Mouse (Mus musculus): Measurements from ENCODE around the gene Shroom1.

The Shroom1 gene

DNA sequence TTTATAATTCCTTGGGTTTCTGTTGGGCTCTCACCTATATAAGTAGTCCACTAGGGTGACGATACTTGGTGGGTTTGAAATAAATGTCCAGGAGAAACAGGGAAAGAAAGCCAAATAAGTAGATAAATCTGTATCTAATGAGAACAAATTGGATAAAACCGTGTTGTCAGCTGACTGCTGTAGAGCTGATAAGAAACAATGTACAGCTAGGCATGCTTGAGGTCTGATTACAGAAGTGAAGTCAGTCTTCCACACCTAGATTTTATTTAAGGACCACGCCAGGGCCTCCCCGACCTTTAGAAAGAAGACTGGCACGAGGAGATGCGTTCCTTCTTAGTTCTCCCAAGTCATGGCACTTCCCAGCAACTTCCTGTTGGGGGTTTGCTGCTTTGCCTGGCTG lies 23.9 kb upstream of the Shroom1 start:
- ChIA-PET POLR2A (interaction anchor here in 1 of 4 experiments (1.0 to 2.1 kb wide), 4 partner anchors 9 to 132 kb away, joined by 3 to 7 read pairs (median 4); no protein-coding TSS in a partner anchor), CTCF (no interaction called here)

DNA sequence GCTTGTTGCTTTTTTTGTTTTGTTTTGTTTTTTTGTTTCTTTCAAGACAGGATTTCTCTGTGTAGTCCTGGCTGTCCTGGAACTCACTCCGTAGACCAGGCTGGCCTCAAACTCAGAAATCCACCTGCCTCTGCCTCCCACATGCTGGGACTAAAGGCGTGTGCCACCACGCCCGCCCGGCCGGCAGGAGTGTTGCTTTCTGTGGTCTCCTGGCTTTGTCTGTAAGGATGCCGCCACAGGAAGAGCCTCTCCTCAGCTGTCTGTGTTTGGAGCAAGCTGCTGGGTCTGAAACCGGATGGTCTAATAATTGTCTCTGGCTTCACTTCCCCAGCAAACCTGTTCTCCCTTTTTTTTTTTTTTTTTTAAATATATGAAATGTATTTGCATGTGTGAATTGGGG lies 21.5 kb upstream of the Shroom1 start:
- ChIA-PET POLR2A (interaction anchor here (0.6 to 2.5 kb wide), 10 partner anchors 8 to 1512 kb away, joined by 3 to 8 read pairs (median 3); partner anchors contain the start of gene Gm10447 (in 1 of the 4)), CTCF (interaction anchor here (0.6 to 1.0 kb wide), 5 partner anchors 17 to 208 kb away, joined by 3 to 8 read pairs (median 4); no protein-coding TSS in a partner anchor)

- ChIA-PET POLR2A (interaction anchor here (0.6 to 2.5 kb wide), 10 partner anchors 8 to 305 kb away, joined by 3 to 8 read pairs (median 4); partner anchors contain the start of genes Gm10447 (in 1 of the 4) and Rad50 (in 1 of the 4)), CTCF (interaction anchor here in 3 of 4 experiments (0.7 to 1.5 kb wide), 6 partner anchors 17 to 30 kb away, joined by 3 to 4 read pairs (median 3); partner anchors contain the start of genes Gm10447 (in 1 of the 3) and Shroom1 (in 1 of the 3))
These were observed 20.7 kb upstream of the Shroom1 start for GRCm38 (mm10) chr11:53436338-53436737.

GRCm38 (mm10) chr11:53441921-53442320 lies 15.1 kb upstream of the Shroom1 start:
- CTCF ChIA-PET = interaction anchor here (0.6 to 2.6 kb wide), 10 partner anchors 11 to 87 kb away, joined by 3 to 14 read pairs (median 5); partner anchors contain the start of genes Gdf9 (in 3 of the 4), Uqcrq (in 3 of the 4), Gm10447 (in 1 of the 4) and Shroom1 (in 1 of the 4)
- POLR2A ChIA-PET = interaction anchor here in 3 of 4 experiments (0.6 to 5.8 kb wide), 12 partner anchors 9 to 1749 kb away, joined by 3 to 24 read pairs (median 4); partner anchors contain the start of genes Gdf9 (in 2 of the 3), Uqcrq (in 2 of the 3), Gm10447 (in 1 of the 3) and Hspa4 (in 1 of the 3)

DNA sequence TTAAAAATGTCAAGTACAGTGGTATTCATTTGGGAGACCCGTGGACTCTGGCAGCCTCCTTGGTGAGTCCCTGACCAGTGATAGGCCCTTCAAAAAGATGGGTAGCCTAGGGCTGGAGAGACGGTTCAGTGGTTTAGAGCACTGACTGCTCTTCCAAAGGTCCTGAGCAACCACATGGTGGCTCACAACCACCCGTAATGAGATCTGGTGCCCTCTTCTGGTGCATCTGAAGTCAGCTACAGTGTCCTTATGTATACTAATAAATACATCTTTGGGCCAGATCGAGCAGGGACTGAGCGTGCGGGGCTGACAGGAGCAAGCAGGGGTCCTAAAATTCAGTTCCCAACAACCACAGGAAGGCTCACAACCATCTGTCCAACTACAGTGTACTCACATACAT lies 13.1 kb upstream of the Shroom1 start:
- CTCF ChIA-PET = interaction anchor here in 3 of 4 experiments (0.5 to 1.9 kb wide), 8 partner anchors 12 to 907 kb away, joined by 3 to 10 read pairs (median 4); partner anchors contain the start of genes Gm9837 (in 2 of the 3), Gdf9 (in 1 of the 3), Gm10447 (in 1 of the 3) and Shroom1 (in 1 of the 3)

DNA sequence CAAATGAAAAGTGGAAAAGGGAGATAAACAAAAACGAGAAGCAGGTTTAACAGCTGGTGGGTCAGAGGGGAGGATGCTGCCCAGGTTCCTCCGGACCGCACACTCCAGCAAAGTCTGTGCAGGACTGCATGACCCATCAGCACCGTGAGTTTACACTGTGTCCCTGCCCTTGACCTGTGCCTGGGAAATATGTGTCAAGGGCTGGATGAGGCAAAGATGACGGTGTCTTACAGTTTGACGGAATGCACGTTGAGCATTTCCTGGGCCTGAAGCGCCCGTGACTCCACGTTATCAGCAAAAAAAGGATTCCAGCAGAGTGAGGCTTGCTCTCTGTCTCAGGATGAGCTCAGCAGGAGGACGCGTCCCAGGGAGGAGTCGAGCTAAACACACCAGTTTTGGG lies 11.4 kb upstream of the Shroom1 start:
- ChIA-PET POLR2A (interaction anchor here in 3 of 4 experiments (0.6 to 3.2 kb wide), 10 partner anchors 8 to 191 kb away, joined by 3 to 22 read pairs (median 4); partner anchors contain the start of genes Gm10447 (in 2 of the 3), Shroom1 (in 2 of the 3), Gdf9 (in 1 of the 3) and Uqcrq (in 1 of the 3)), CTCF (interaction anchor here in 3 of 4 experiments (0.6 to 4.0 kb wide), 8 partner anchors 11 to 191 kb away, joined by 3 to 42 read pairs (median 4); partner anchors contain the start of genes Gdf9 (in 1 of the 3), Gm10447 (in 1 of the 3), Gm9837 (in 1 of the 3) and Shroom1 (in 1 of the 3))

More for the DNA sequence above, 13.1 kb upstream of the Shroom1 start:
- POLR2A ChIA-PET = interaction anchor here in 1 of 4 experiments (0.7 to 5.8 kb wide), 5 partner anchors 8 to 366 kb away, joined by 3 to 24 read pairs (median 6); partner anchors contain the start of genes Gdf9 and Uqcrq

- POLR2A ChIA-PET = interaction anchor here in 3 of 4 experiments (0.5 to 3.2 kb wide), 16 partner anchors 9 to 261 kb away, joined by 3 to 22 read pairs (median 4); partner anchors contain the start of genes Gm10447 (in 2 of the 3), Shroom1 (in 2 of the 3), Gdf9 (in 1 of the 3) and Rad50 (in 1 of the 3)
These were observed 10.8 kb upstream of the Shroom1 start for GRCm38 (mm10) chr11:53446183-53446582.

DNA sequence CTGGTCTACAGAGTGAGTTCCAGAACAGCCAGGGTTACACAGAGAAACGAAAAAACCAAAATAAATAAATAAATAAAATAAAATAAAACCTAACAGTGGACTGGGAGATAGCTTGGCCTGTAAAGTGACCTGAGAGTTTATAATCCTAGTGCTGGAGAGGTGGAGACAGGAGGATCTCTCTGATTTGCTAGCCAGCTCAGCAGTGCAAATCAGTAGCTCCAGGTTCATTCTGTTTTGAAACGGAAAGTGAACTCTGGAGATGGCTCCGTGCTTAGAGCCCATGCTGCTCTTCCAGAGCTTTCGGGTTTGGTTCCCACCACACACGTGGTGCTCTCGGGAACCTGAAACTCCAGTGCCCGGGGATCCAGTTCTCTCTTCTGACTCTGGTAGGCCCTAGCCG lies 9.0 kb upstream of the Shroom1 start:
- POLR2A ChIA-PET = interaction anchor here in 3 of 4 experiments (0.7 to 1.7 kb wide), 4 partner anchors 9 to 39 kb away, joined by 3 to 5 read pairs (median 4); partner anchors contain the start of genes Gdf9 (in 1 of the 3), Gm10447 (in 1 of the 3), Shroom1 (in 1 of the 3) and Uqcrq (in 1 of the 3)
- CTCF ChIA-PET = interaction anchor here (0.6 to 4.0 kb wide), 5 partner anchors 8 to 1045 kb away, joined by 5 to 42 read pairs (median 6); partner anchors contain the start of genes Gm10447 (in 2 of the 4) and Shroom1 (in 2 of the 4)

More at GRCm38 (mm10) chr11:53446183-53446582, 10.8 kb upstream of the Shroom1 start:
- CTCF ChIA-PET = interaction anchor here in 3 of 4 experiments (0.6 to 4.0 kb wide), 10 partner anchors 10 to 485 kb away, joined by 3 to 42 read pairs (median 6); partner anchors contain the start of genes Shroom1 (in 2 of the 3), Gm10447 (in 1 of the 3) and Gm9837 (in 1 of the 3)

DNA sequence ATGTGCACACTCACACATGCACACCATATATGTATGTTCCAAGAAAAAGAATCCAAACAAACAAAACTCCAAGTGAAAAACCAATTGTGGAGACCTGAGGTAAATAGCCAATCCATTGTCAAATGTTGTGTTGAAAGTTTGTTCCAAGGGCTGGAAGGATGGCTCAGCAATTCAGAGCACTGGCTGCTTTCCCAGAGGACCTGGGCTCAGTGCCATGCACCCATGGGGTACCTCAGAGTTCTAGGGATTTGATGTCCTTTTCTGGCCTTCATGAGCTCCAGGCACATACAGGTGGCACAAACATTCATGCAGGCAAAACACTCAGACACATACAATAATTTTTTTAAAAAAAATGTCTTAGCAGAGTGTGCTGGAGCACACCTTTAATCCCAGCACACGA lies 8.5 kb upstream of the Shroom1 start:
- CTCF ChIA-PET = interaction anchor here in 2 of 4 experiments (0.6 to 1.9 kb wide), 3 partner anchors 8 to 1044 kb away, joined by 5 to 8 read pairs (median 6); partner anchors contain the start of genes Gm10447 (in 1 of the 2) and Shroom1 (in 1 of the 2)
- POLR2A ChIA-PET = interaction anchor here in 3 of 4 experiments (0.7 to 1.7 kb wide), 4 partner anchors 8 to 38 kb away, joined by 3 to 5 read pairs (median 4); partner anchors contain the start of genes Gdf9 (in 1 of the 3), Gm10447 (in 1 of the 3), Shroom1 (in 1 of the 3) and Uqcrq (in 1 of the 3)

- ChIA-PET POLR2A (interaction anchor here in 3 of 4 experiments (1.0 to 1.6 kb wide), 6 partner anchors 9 to 19 kb away, joined by 3 to 7 read pairs (median 3); partner anchors contain the start of genes Gdf9 (in 1 of the 3) and Uqcrq (in 1 of the 3)), CTCF (interaction anchor here (0.6 to 1.9 kb wide), 5 partner anchors 16 to 871 kb away, joined by 3 to 11 read pairs (median 4); no protein-coding TSS in a partner anchor)
These were observed 6.8 kb upstream of the Shroom1 start for GRCm38 (mm10) chr11:53450070-53450705.

DNA sequence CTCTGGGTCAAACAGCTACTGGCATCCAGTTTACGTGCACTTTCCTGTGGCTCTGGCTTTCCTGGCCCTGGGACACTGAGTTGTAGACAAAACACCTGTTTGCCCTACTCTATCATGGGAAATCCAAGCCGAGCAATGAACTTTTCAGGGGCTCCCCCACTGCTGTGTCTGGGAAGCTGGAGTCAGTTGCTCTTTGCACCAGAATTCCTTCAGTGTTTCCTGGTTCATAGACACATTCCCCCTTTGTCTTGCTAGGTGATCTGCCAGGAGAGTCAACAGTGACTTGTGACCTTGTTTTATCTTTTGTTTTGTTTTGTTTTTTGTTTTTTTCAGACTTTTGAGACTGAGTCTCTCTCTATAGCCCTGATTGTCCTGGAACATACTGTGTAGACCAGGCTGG lies 5.6 kb upstream of the Shroom1 start:
- ChIA-PET CTCF (interaction anchor here in 3 of 4 experiments (0.9 to 1.9 kb wide), 3 partner anchors 15 to 19 kb away, joined by 3 to 7 read pairs (median 4); partner anchors contain the start of gene Gm9837 (in 1 of the 3)), POLR2A (interaction anchor here in 3 of 4 experiments (0.6 to 1.6 kb wide), 8 partner anchors 8 to 104 kb away, joined by 3 to 7 read pairs (median 3); partner anchors contain the start of genes Gdf9 (in 1 of the 3) and Uqcrq (in 1 of the 3))

GRCm38 (mm10) chr11:53452396-53452795 lies 4.6 kb upstream of the Shroom1 start:
- ChIA-PET CTCF (interaction anchor here in 1 of 4 experiments (0.7 kb wide), 1 partner anchor 63 kb away, joined by 3 read pairs; no protein-coding TSS in a partner anchor), POLR2A (interaction anchor here in 1 of 4 experiments (1.2 kb wide), 1 partner anchor 12 kb away, joined by 3 read pairs; no protein-coding TSS in a partner anchor)

DNA sequence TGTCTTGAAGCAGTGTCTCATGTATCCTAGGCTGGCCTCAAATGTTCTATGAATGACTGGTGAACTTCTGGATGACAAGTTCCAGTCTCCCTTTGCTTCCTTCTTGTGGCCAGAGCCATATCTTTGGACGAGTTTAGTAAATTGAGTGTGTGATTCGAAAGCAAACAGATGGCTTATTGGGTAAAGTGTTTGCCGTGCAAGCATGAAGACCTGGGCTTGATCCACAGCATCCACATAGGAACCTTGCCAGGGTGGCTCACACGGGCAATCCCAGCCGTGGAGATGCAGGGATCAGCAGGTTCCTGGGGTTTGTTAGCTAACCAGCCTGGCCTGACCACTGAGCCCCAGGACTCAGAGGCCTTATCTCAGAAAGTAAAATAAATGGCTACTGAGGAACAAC lies 4.0 kb upstream of the Shroom1 start:
- ChIA-PET CTCF (interaction anchor here in 1 of 4 experiments (0.7 kb wide), 1 partner anchor 63 kb away, joined by 3 read pairs; no protein-coding TSS in a partner anchor), POLR2A (interaction anchor here in 1 of 4 experiments (1.2 kb wide), 1 partner anchor 11 kb away, joined by 3 read pairs; no protein-coding TSS in a partner anchor)

DNA sequence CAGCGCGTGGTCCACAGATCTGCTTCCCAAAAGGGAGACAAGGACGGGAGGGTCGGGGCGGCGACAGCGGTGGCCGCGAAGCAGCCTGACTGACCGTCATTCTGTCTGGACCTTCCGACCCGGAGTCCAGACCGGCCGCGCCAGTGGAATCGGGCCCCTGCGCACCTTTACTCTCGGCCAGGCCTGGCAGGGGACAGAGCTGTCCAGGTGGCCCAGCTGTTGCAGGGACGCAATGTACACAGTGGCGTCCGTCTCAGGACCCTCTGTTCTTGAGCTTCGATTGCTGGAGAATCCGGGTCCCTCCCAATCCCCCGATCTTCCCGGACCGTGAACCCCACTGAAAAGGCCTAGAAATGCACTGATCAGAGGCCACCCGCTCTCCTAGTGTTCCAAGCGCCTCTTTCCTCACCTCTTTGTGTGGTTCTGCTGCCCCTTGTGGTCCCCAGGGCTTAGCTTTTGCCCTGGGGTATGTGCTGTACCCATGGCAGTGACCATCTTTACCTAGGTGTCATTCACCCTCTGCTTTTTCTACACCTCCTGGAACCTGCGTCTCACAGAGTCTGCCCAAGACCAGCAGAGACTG lies 458 bp downstream of the Shroom1 start:
- CTCF ChIA-PET = interaction anchor here (0.6 to 3.7 kb wide), 26 partner anchors 8 to 278 kb away, joined by 3 to 56 read pairs (median 4); partner anchors contain the start of genes Gm9837 (in 3 of the 4), Gdf9 (in 1 of the 4), Gm9945 (in 1 of the 4) and Sowaha (in 1 of the 4)
- POLR2A ChIA-PET = interaction anchor here in 3 of 4 experiments (0.6 to 3.5 kb wide), 18 partner anchors 8 to 1854 kb away, joined by 3 to 20 read pairs (median 4); partner anchors contain the start of genes Gdf9 (in 2 of the 3), Uqcrq (in 2 of the 3), Gm9837 (in 1 of the 3) and Gm9945 (in 1 of the 3)

GRCm38 (mm10) chr11:53458996-53459395 lies 2.0 kb downstream of the Shroom1 start:
- ChIA-PET POLR2A (interaction anchor here in 1 of 4 experiments (1.1 to 1.5 kb wide), 4 partner anchors 8 to 48 kb away, joined by 3 to 4 read pairs (median 3); partner anchors contain the start of genes Gdf9 and Uqcrq), CTCF (interaction anchor here in 2 of 4 experiments (0.6 to 1.1 kb wide), 2 partner anchors 12 to 23 kb away, joined by 4 to 14 read pairs; no protein-coding TSS in a partner anchor)

- POLR2A ChIA-PET = interaction anchor here in 2 of 4 experiments (0.8 to 1.5 kb wide), 3 partner anchors 9 to 200 kb away, joined by 3 read pairs; no protein-coding TSS in a partner anchor
These were observed 3.2 kb downstream of the Shroom1 start for GRCm38 (mm10) chr11:53460192-53460591.

More at GRCm38 (mm10) chr11:53460192-53460591, 3.2 kb downstream of the Shroom1 start:
- CTCF ChIA-PET = interaction anchor here in 3 of 4 experiments (0.7 to 1.3 kb wide), 3 partner anchors 13 to 246 kb away, joined by 3 to 6 read pairs (median 3); partner anchors contain the start of genes Gm9945 (in 1 of the 3) and Sowaha (in 1 of the 3)

Measured in embryonic stem cell, embryonic (primary cell).